Mouse (Mus musculus) lung, embryonic 15.5 days (tissue): ENCODE measurements at regions not wholly inside any gene's neighbourhood (a gene's known extent, or its start where the extent isn't known, plus 50 kb on each side); places are given as distances from the start of the nearest gene placed in this dataset.
A peak's percentile ranks its signal among the peaks of the same experiment; 100 is the strongest.
"Not testable (repeated sequence)": the region's sequence is repeated elsewhere in the genome, so short reads cannot be mapped to it uniquely, and the experiment has no call there.

Experiments
- ATAC-seq: fragments of 200-750 bp; cut with Nextera tagmentation; 2 replicates; pipeline ENCODE4 v1.8.0; 2017; ENCODE audit warnings: moderate number of reproducible peaks, borderline replicate concordance; ENCODE audit not compliant: low FRiP score, low TSS enrichment; ENCODE audit errors: extremely low read depth
- H3K27ac ChIP-seq: fragments of 300-500 bp; sonication (generic); 2 replicates; pipeline ENCODE4 v1.5.1; 2015; ENCODE audit warnings: moderate library complexity, mild to moderate bottlenecking, inconsistent platforms
- H3K27me3 ChIP-seq: fragments of 300-500 bp; sonication (generic); 2 replicates; pipeline ENCODE4 v1.6.1; 2015; ENCODE audit warnings: inconsistent platforms
- H3K36me3 ChIP-seq: fragments of 300-500 bp; sonication (generic); 2 replicates; pipeline ENCODE4 v1.6.1; 2015; ENCODE audit warnings: inconsistent platforms
- H3K4me1 ChIP-seq: fragments of 300-500 bp; sonication (generic); 2 replicates; pipeline ENCODE4 v1.6.1; 2015; ENCODE audit warnings: inconsistent platforms
- H3K4me2 ChIP-seq: fragments of 300-500 bp; sonication (generic); 2 replicates; pipeline ENCODE4 v1.6.1; 2015; ENCODE audit warnings: inconsistent platforms, mild to moderate bottlenecking, moderate library complexity
- H3K4me3 ChIP-seq: fragments of 300-500 bp; sonication (generic); 2 replicates; pipeline ENCODE4 v1.5.1; 2015; ENCODE audit warnings: mild to moderate bottlenecking, inconsistent platforms
- H3K9ac ChIP-seq: fragments of 300-500 bp; sonication (generic); 2 replicates; pipeline ENCODE4 v1.6.1; 2015; ENCODE audit warnings: inconsistent platforms
- H3K9me3 ChIP-seq: fragments of 300-500 bp; sonication (generic); 2 replicates; pipeline ENCODE4 v1.6.1; 2016; ENCODE audit warnings: inconsistent platforms
- WGBS: fragments of 180-500 bp; shearing (Covaris S2); methylation state at CpG from one replicate; pipeline ENCODE4 v1.1.7; 2015; 5-methylcytosine and 5-hydroxymethylcytosine counted together

- no peaks in the 10 kb centered on the region for H3K27me3 ChIP-seq
- no peaks in the 10 kb centered on the region for H3K4me1 ChIP-seq
- H3K9ac ChIP-seq, result no peak overlapping the region
- ATAC-seq, result no peak
- no peaks in the 10 kb centered on the region for H3K9me3 ChIP-seq
- H3K4me2 ChIP-seq, result no peak overlapping the region
- 30% methylated on average over 3 of the region's 3 CpGs for WGBS
- H3K4me3 ChIP-seq, result no peak overlapping the region
- H3K36me3 ChIP-seq, result no peaks in the 10 kb centered on the region
- no peak overlapping the region for H3K27ac ChIP-seq
Observed at GRCm38 (mm10) chr3:111402135-111402534, 1151.3 kb upstream of the Prmt6 start.

- Histone ChIP-seq H3K4me2 (no peak overlapping the region), H3K27ac (no peak overlapping the region), H3K9ac (no peak overlapping the region), H3K9me3 (no peaks in the 10 kb centered on the region), H3K4me3 (no peak overlapping the region), H3K4me1 (no peaks in the 10 kb centered on the region), H3K27me3 (no peaks in the 10 kb centered on the region), H3K36me3 (no peaks in the 10 kb centered on the region)
- no peak for ATAC-seq
Observed at GRCm38 (mm10) chr3:111393127-111393526, 1142.3 kb upstream of the Prmt6 start.

GRCm38 (mm10) chr3:111392713-111393112 is 1141.9 kb upstream of the Prmt6 start:
- ATAC-seq, result not testable (repeated sequence)
- WGBS, result 25% methylated on average over 1 of the region's 1 CpGs

GRCm38 (mm10) chr3:111386745-111387144 is 1135.9 kb upstream of the Prmt6 start:
- 44% methylated on average over 1 of the region's 1 CpGs for WGBS
- H3K4me1 ChIP-seq, result no peaks in the 10 kb centered on the region
- no peak overlapping the region for H3K4me3 ChIP-seq
- no peak for ATAC-seq
- H3K36me3 ChIP-seq, result no peaks in the 10 kb centered on the region
- no peaks in the 10 kb centered on the region for H3K27me3 ChIP-seq
- no peak overlapping the region for H3K9ac ChIP-seq
- H3K4me2 ChIP-seq, result no peak overlapping the region
- H3K9me3 ChIP-seq, result no peaks in the 10 kb centered on the region
- no peak overlapping the region for H3K27ac ChIP-seq

More at GRCm38 (mm10) chr3:111392713-111393112, 1141.9 kb upstream of the Prmt6 start:
- H3K27ac ChIP-seq, H3K9ac ChIP-seq, H3K27me3 ChIP-seq, H3K4me2 ChIP-seq, H3K4me3 ChIP-seq, H3K4me1 ChIP-seq, H3K9me3 ChIP-seq, H3K36me3 ChIP-seq: not testable (repeated sequence)

GRCm38 (mm10) chr3:111386334-111386733 is 1135.5 kb upstream of the Prmt6 start:
- H3K4me2 ChIP-seq, result no peak overlapping the region
- H3K9me3 ChIP-seq, result no peaks in the 10 kb centered on the region
- no peaks in the 10 kb centered on the region for H3K36me3 ChIP-seq
- H3K4me3 ChIP-seq, result no peak overlapping the region
- no peaks in the 10 kb centered on the region for H3K27me3 ChIP-seq
- no peak overlapping the region for H3K9ac ChIP-seq
- no peak overlapping the region for H3K27ac ChIP-seq
- ATAC-seq, result no peak
- H3K4me1 ChIP-seq, result no peaks in the 10 kb centered on the region

GRCm38 (mm10) chr3:111385627-111386026 is 1134.8 kb upstream of the Prmt6 start:
- no peak overlapping the region for H3K9ac ChIP-seq
- 90% methylated on average over 7 of the region's 7 CpGs for WGBS
- H3K4me3 ChIP-seq, result no peak overlapping the region
- H3K27me3 ChIP-seq, result no peaks in the 10 kb centered on the region
- no peaks in the 10 kb centered on the region for H3K9me3 ChIP-seq
- no peak overlapping the region for H3K27ac ChIP-seq
- ATAC-seq, result peak; percentile 46; the same call in 1 of the 2 replicates
- no peak overlapping the region for H3K4me2 ChIP-seq
- no peaks in the 10 kb centered on the region for H3K4me1 ChIP-seq
- no peaks in the 10 kb centered on the region for H3K36me3 ChIP-seq

DNA sequence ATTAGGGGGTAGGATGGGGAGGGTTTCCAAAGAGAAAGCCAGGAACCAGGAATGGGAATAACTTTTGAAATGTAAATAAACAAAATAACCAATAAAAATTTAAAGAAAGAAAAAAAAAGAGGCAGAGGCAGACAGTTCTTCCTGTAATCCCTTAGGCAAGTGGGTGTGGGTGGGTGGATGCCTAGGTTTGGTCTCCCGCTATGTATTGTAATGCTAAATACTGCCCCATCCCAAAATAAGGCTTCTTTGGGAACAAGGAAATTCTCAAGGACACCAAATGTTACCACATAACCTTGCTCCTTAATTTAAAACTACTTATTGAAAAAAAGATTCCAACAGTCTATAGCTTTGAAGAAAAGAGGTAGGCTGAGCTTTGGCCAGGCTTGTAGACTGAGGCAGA is 1120.5 kb upstream of the Prmt6 start:
- Histone ChIP-seq H3K4me1 (no peaks in the 10 kb centered on the region), H3K9ac (no peak overlapping the region), H3K36me3 (no peaks in the 10 kb centered on the region), H3K27me3 (no peaks in the 10 kb centered on the region), H3K4me3 (no peak overlapping the region), H3K27ac (no peak overlapping the region), H3K4me2 (no peak overlapping the region), H3K9me3 (no peaks in the 10 kb centered on the region)
- no peak for ATAC-seq
- WGBS, result 79% methylated on average over 1 of the region's 1 CpGs

DNA sequence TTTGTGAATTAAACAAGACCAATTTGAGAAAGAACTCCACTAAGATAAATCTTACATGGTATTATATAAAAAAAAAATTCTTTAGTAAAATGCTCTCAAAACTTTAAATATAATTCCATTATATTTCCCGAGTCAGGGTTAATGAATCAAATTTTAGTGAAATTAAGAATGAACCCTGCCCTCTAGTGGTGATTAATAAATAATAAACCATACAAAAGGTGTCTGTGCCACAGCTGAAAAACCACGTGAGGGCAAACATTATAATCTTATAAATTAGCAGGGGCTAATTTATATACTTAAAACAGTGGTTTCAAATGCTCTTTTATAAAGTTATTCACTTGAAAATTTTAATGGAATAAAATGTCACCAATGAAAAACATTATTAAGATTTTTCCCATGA is 1087.4 kb upstream of the Prmt6 start:
- Histone ChIP-seq H3K27me3 (no peaks in the 10 kb centered on the region), H3K27ac (no peak overlapping the region), H3K9ac (no peak overlapping the region), H3K4me1 (no peaks in the 10 kb centered on the region), H3K4me2 (no peak overlapping the region), H3K36me3 (no peaks in the 10 kb centered on the region), H3K4me3 (no peak overlapping the region), H3K9me3 (no peaks in the 10 kb centered on the region)
- ATAC-seq, result no peak
- WGBS, result 29% methylated on average over 2 of the region's 2 CpGs

- no peak overlapping the region for H3K9ac ChIP-seq
- WGBS, result 83% methylated on average over 2 of the region's 2 CpGs
- no peaks in the 10 kb centered on the region for H3K36me3 ChIP-seq
- H3K27ac ChIP-seq, result no peak overlapping the region
- H3K4me2 ChIP-seq, result no peak overlapping the region
- no peaks in the 10 kb centered on the region for H3K27me3 ChIP-seq
- H3K9me3 ChIP-seq, result no peaks in the 10 kb centered on the region
- no peak overlapping the region for H3K4me3 ChIP-seq
- no peak for ATAC-seq
- H3K4me1 ChIP-seq, result no peaks in the 10 kb centered on the region
Observed at GRCm38 (mm10) chr3:111291018-111291538, 1040.3 kb upstream of the Prmt6 start.

GRCm38 (mm10) chr3:111281584-111281983 is 1030.8 kb upstream of the Prmt6 start:
- ATAC-seq, result no peak; the same call in 1 of the 2 replicates
- no peaks in the 10 kb centered on the region for H3K4me1 ChIP-seq
- H3K4me3 ChIP-seq, result no peak overlapping the region
- H3K9me3 ChIP-seq, result no peaks in the 10 kb centered on the region
- no peak overlapping the region for H3K27ac ChIP-seq
- no peak overlapping the region for H3K9ac ChIP-seq
- no peaks in the 10 kb centered on the region for H3K36me3 ChIP-seq
- H3K4me2 ChIP-seq, result no peak overlapping the region
- no peaks in the 10 kb centered on the region for H3K27me3 ChIP-seq
